Mouse (Mus musculus): ENCODE measurements around the gene Hoxc9.

DNA sequence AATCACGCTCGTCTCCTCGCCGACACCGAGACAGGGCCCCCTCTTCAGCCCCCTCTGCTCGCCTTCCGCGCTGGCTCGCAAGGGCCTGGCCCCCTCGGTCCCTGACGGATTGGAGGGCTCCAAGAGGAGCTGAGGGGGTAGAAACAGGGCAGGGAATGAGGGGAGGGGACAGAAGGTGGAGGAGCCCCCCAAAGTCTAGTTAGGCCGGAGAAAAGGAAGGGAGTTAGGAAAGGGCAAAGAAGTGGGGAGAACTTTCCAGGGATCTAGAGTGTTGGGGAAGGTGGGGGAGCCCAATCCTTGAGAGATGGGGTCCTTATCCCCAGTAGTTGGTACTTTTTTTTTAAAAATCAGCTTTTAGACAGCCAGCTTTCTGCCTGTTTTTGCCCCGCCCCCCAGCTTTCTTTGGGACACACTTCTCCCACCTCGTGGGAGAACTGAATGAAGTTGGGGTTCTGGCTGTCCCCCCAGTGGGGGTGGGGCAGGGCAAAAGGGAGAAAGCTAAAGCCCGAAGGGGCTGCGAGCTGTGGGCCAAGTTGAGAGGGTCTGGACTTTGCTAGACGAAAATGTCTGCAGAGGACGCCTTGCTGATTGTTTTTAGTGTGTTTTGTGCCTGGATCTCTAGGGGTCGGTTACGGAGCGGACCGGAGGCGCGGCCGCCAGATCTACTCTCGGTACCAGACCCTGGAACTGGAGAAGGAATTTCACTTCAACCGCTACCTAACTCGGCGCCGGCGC lies 34.0 kb downstream of the Hoxc9 start:
- TF ChIP-seq CTCF (IDR thresholded peaks at IDR 0.05; ENCODE audit: low read depth) = no peak
- TF ChIP-seq EP300 (IDR thresholded peaks at IDR 0.05; ENCODE audit: low read depth) = no peak
